Mouse (Mus musculus) MEL (cell line): ENCODE results near the gene Khk. TPM values are rescaled to one million over a fixed set of nuclear protein-coding genes. Genes with fewer than 3 reads are reported as not detected.

Experiments
- DNase-seq: peaks from one replicate; pipeline ENCODE4 v3.0.0; 2011; ENCODE audit warnings: low read depth, low spot score
- H3K27ac ChIP-seq: 2 replicates; pipeline ENCODE4 v1.5.1; 2012; ENCODE audit warnings: low read depth, mild to moderate bottlenecking, control low read depth, low read length, moderate library complexity; ENCODE audit not compliant: control insufficient read depth
- H3K27me3 ChIP-seq, 2 experiments: fragments of 150-350 bp in 1 of 2; sonication (generic) in 1 of 2; 2 replicates each; pipeline ENCODE4 v1.6.1; 2012; ENCODE audit warnings: low read length in 2 of 2, mild to moderate bottlenecking in 2 of 2, improper control_type of control experiment in 1 of 2, moderate library complexity in 1 of 2; ENCODE audit not compliant: insufficient read depth in 2 of 2, control insufficient read depth in 1 of 2
- H3K36me3 ChIP-seq, 2 experiments: 2 replicates each; pipeline ENCODE4 v1.6.1; 2012 to 2014; ENCODE audit warnings: low read length in 2 of 2, improper control_type of control experiment in 1 of 2, inconsistent platforms in 1 of 2, mild to moderate bottlenecking in 1 of 2; ENCODE audit not compliant: insufficient read depth in 2 of 2, control insufficient read depth in 1 of 2
- H3K4me1 ChIP-seq, 2 experiments: fragments of 150-350 bp in 1 of 2; sonication (generic) in 1 of 2; 2 replicates each; pipeline ENCODE4 v1.6.1; 2012; ENCODE audit warnings: low read length in 2 of 2, improper control_type of control experiment in 1 of 2, mild to moderate bottlenecking in 1 of 2; ENCODE audit not compliant: insufficient read depth in 2 of 2, control insufficient read depth in 1 of 2
- H3K4me3 ChIP-seq, 2 experiments: fragments of 150-350 bp in 1 of 2; sonication (generic) in 1 of 2; 2 replicates each; pipeline ENCODE4 v1.5.1; 2012; ENCODE audit warnings: low read depth in 2 of 2, low read length in 2 of 2, mild to moderate bottlenecking in 2 of 2, moderate library complexity in 2 of 2, control low read depth in 1 of 2, improper control_type of control experiment in 1 of 2; ENCODE audit not compliant: control insufficient read depth in 1 of 2, insufficient read depth in 1 of 2
- H3K79me2 ChIP-seq: 2 replicates; pipeline ENCODE4 v1.6.1; 2012; ENCODE audit warnings: mild to moderate bottlenecking, low read length, moderate library complexity; ENCODE audit not compliant: control insufficient read depth, poor library complexity, insufficient read depth
- H3K9ac ChIP-seq: 2 replicates; pipeline ENCODE4 v1.6.1; 2012; ENCODE audit warnings: low read depth, mild to moderate bottlenecking, control low read depth, low read length, moderate library complexity; ENCODE audit not compliant: control insufficient read depth, poor library complexity, severe bottlenecking
- H3K9me3 ChIP-seq: fragments of 150-350 bp; sonication (generic); replicated peaks from 2 replicates; pipeline ENCODE4 v1.6.1; 2012; ENCODE audit warnings: mild to moderate bottlenecking, low read length, improper control_type of control experiment, moderate library complexity; ENCODE audit not compliant: insufficient read depth
- BHLHE40 ChIP-seq: IDR thresholded peaks from 2 replicates; pipeline ENCODE4 v1.6.1; 2012; ENCODE audit warnings: low read depth, mild to moderate bottlenecking, inconsistent platforms, low read length, improper control_type of control experiment, borderline replicate concordance
- CHD1 ChIP-seq: IDR thresholded peaks from 2 replicates; pipeline ENCODE4 v1.6.1; 2012; ENCODE audit warnings: low read depth, mild to moderate bottlenecking, inconsistent platforms, low read length, improper control_type of control experiment
- CHD2 ChIP-seq: IDR thresholded peaks from 2 replicates; pipeline ENCODE4 v1.6.1; 2011; ENCODE audit warnings: low read length, improper control_type of control experiment
- CTCF ChIP-seq, 3 experiments: IDR thresholded peaks in 2 of 3; conservative IDR thresholded peaks in 1 of 3; 2 replicates each; pipeline ENCODE4 v1.5.1; 2011 to 2012; ENCODE audit warnings: low read length in 3 of 3, low read depth in 2 of 3, mild to moderate bottlenecking in 2 of 3, improper control_type of control experiment in 1 of 3, inconsistent platforms in 1 of 3, mixed read lengths in 1 of 3, moderate library complexity in 1 of 3; ENCODE audit not compliant: control insufficient read depth in 1 of 3, insufficient read depth in 1 of 3, poor library complexity in 1 of 3, severe bottlenecking in 1 of 3
- E2F4 ChIP-seq: IDR thresholded peaks from 2 replicates; pipeline ENCODE4 v1.6.1; 2011; ENCODE audit warnings: low read depth, low read length, improper control_type of control experiment, borderline replicate concordance
- EP300 ChIP-seq, 2 experiments: IDR thresholded peaks; 2 replicates each; pipeline ENCODE4 v1.6.1; 2011; ENCODE audit warnings: improper control_type of control experiment in 2 of 2, low read length in 2 of 2, low read depth in 1 of 2, mild to moderate bottlenecking in 1 of 2
- ETS1 ChIP-seq: IDR thresholded peaks from 2 replicates; pipeline ENCODE4 v1.6.1; 2012; ENCODE audit warnings: low read depth, mild to moderate bottlenecking, inconsistent platforms, low read length, improper control_type of control experiment, moderate library complexity
- GABPA ChIP-seq: IDR thresholded peaks from 2 replicates; pipeline ENCODE4 v1.6.1; 2012; ENCODE audit warnings: low read depth, mild to moderate bottlenecking, inconsistent platforms, low read length, improper control_type of control experiment, moderate library complexity
- JUND ChIP-seq: IDR thresholded peaks from 2 replicates; pipeline ENCODE4 v1.6.1; 2011; ENCODE audit warnings: low read depth, mild to moderate bottlenecking, improper control_type of control experiment, low read length
- KAT2A ChIP-seq: conservative IDR thresholded peaks from 2 replicates; pipeline ENCODE4 v1.6.1; 2012; ENCODE audit warnings: low read depth, low read length, improper control_type of control experiment, inconsistent platforms
- MAFK ChIP-seq: IDR thresholded peaks from 2 replicates; pipeline ENCODE4 v1.6.1; 2011; ENCODE audit warnings: low read depth, mild to moderate bottlenecking, low read length, improper control_type of control experiment, borderline replicate concordance
- MAX ChIP-seq: IDR thresholded peaks from 2 replicates; pipeline ENCODE4 v1.6.1; 2011; ENCODE audit warnings: low read length, improper control_type of control experiment
- MXI1 ChIP-seq: IDR thresholded peaks from 2 replicates; pipeline ENCODE4 v1.6.1; 2011; ENCODE audit warnings: mild to moderate bottlenecking, low read depth, low read length, improper control_type of control experiment
- MYC ChIP-seq: IDR thresholded peaks from 2 replicates; pipeline ENCODE4 v1.6.1; 2011; ENCODE audit warnings: low read depth, mild to moderate bottlenecking, low read length, improper control_type of control experiment, moderate library complexity
- NRF1 ChIP-seq: IDR thresholded peaks from 2 replicates; pipeline ENCODE4 v1.6.1; 2014; ENCODE audit warnings: low read depth, mild to moderate bottlenecking, inconsistent platforms, low read length, improper control_type of control experiment, moderate library complexity; ENCODE audit not compliant: poor library complexity, insufficient read depth, severe bottlenecking
- POLR2AphosphoS2 ChIP-seq: IDR thresholded peaks from 2 replicates; pipeline ENCODE4 v1.6.1; 2011; ENCODE audit warnings: low read length, improper control_type of control experiment
- POLR2AphosphoS5 ChIP-seq: IDR thresholded peaks from 2 replicates; pipeline ENCODE4 v1.6.1; 2012; ENCODE audit warnings: low read depth, borderline replicate concordance, mild to moderate bottlenecking, inconsistent platforms, low read length, moderate library complexity, mixed read lengths
- RCOR1 ChIP-seq: IDR thresholded peaks from 2 replicates; pipeline ENCODE4 v1.6.1; 2012; ENCODE audit warnings: low read depth, mild to moderate bottlenecking, inconsistent platforms, low read length, improper control_type of control experiment
- SMC3 ChIP-seq: IDR thresholded peaks from 2 replicates; pipeline ENCODE4 v1.6.1; 2011; ENCODE audit warnings: low read depth, low read length, improper control_type of control experiment
- TAL1 ChIP-seq: IDR thresholded peaks from 2 replicates; pipeline ENCODE4 v1.6.1; 2012; ENCODE audit warnings: mild to moderate bottlenecking, inconsistent platforms, low read length, moderate library complexity, mixed read lengths
- USF2 ChIP-seq, 2 experiments: IDR thresholded peaks; 2 replicates each; pipeline ENCODE4 v1.6.1; 2011 to 2012; ENCODE audit warnings: improper control_type of control experiment in 2 of 2, low read length in 2 of 2, borderline replicate concordance in 1 of 2, inconsistent platforms in 1 of 2, low read depth in 1 of 2, mild to moderate bottlenecking in 1 of 2; ENCODE audit not compliant: insufficient read depth in 1 of 2
- ZC3H11A ChIP-seq: IDR thresholded peaks from 2 replicates; pipeline ENCODE4 v1.6.1; 2012; ENCODE audit warnings: low read depth, mild to moderate bottlenecking, inconsistent platforms, low read length, improper control_type of control experiment
- ZKSCAN1 ChIP-seq: IDR thresholded peaks from 2 replicates; pipeline ENCODE4 v1.6.1; 2012; ENCODE audit warnings: low read depth, mild to moderate bottlenecking, inconsistent platforms, low read length, improper control_type of control experiment, moderate library complexity
- ZMIZ1 ChIP-seq: IDR thresholded peaks from 2 replicates; pipeline ENCODE4 v1.6.1; 2012; ENCODE audit warnings: low read depth, mild to moderate bottlenecking, inconsistent platforms, low read length, improper control_type of control experiment, moderate library complexity
- polyA plus RNA-seq, 2 experiments: library from polyadenylated mRNA; stranded (reverse) in 1 of 2; unstranded in 1 of 2; fragments of >175 nt in 1 of 2; fragments of >200 nt in 1 of 2; gene quantifications; 2 replicates each; pipeline versions ENCODE4 v1.2.1 to v1.2.4; 2012; ENCODE audit warnings: low replicate concordance in 2 of 2, low read depth in 1 of 2; ENCODE audit not compliant: insufficient read length in 2 of 2, insufficient read depth in 1 of 2, missing spikeins in 1 of 2
- total RNA-seq: library from RNA; depleted of rRNA; stranded (reverse); fragments of 300-350 nt; gene quantifications from 2 replicates; pipeline ENCODE4 v1.2.3, GENCODE M21; 2012

The Khk gene
- total and polyA plus RNA-seq, 3 experiments, result 308 to 461 TPM; not detected in 1

- no peak for TF ChIP-seq CHD1
- TF ChIP-seq POLR2AphosphoS5, result no peak
- peak; percentile 89; the same call in 1 of the 2 replicates for TF ChIP-seq E2F4
- peak; percentile 2; the same call in 1 of the 2 replicates for TF ChIP-seq SMC3
- peak; percentile 78 for TF ChIP-seq NRF1
- no peak for TF ChIP-seq BHLHE40
- TF ChIP-seq KAT2A, result no peak; the same call in 1 of the 2 replicates
- TF ChIP-seq ZMIZ1, result peak; percentile 96
- no peak for TF ChIP-seq USF2 (IDR thresholded peaks at IDR 0.05; ENCODE audit: borderline replicate concordance in 1 of 2, insufficient read depth in 1 of 2, low read depth in 1 of 2, low read length in 2 of 2)
- TF ChIP-seq TAL1, result no peak
- TF ChIP-seq MXI1, result peak; percentile 92
- peak; percentile 99 for TF ChIP-seq POLR2AphosphoS2
- no peak for TF ChIP-seq ZC3H11A
- TF ChIP-seq ETS1, result peak; percentile 75
- TF ChIP-seq JUND, result no peak
Measured at GRCm38 (mm10) chr5:30907413-30908059, 13.7 kb upstream of the Khk start, which contains the start of gene Ost4 (continued).

- H3K27me3 ChIP-seq, result no peaks in the 10 kb centered on the region
- no peaks in the 10 kb centered on the region for H3K9me3 ChIP-seq
- no peak for DNase-seq
- no peak for TF ChIP-seq ETS1
- no peak for TF ChIP-seq ZKSCAN1
- no peak for TF ChIP-seq POLR2AphosphoS5
- TF ChIP-seq EP300 (IDR thresholded peaks at IDR 0.05; ENCODE audit: low read depth in 1 of 2, low read length in 2 of 2), result no peak
- no peak for TF ChIP-seq MAX
- no peak for TF ChIP-seq JUND
- no peak for TF ChIP-seq CHD2
- no peak for TF ChIP-seq GABPA
- no peak for TF ChIP-seq MYC
- no peak for TF ChIP-seq ZC3H11A
- no peak for TF ChIP-seq CHD1
- no peak for TF ChIP-seq MAFK
- TF ChIP-seq POLR2AphosphoS2, result no peak
- TF ChIP-seq CTCF (IDR thresholded peaks at IDR 0.05 in 2 of 3, conservative IDR thresholded peaks at IDR 0.05 in 1 of 3; ENCODE audit: control insufficient read depth in 1 of 3, insufficient read depth in 1 of 3, low read depth in 2 of 3, low read length in 3 of 3, poor library complexity in 1 of 3, severe bottlenecking in 1 of 3), result no peak
- TF ChIP-seq NRF1, result no peak
- no peak for TF ChIP-seq SMC3
- TF ChIP-seq RCOR1, result no peak
- TF ChIP-seq, all 39 proteins: peak for 0
- H3K36me3 ChIP-seq, result peaks cover 4 to 11% of the 10 kb centered on the region in 2 experiments
- peak overlapping the region; percentile 63 to 67 for H3K4me3 ChIP-seq
- peaks cover 3 to 25% of the 10 kb centered on the region in 2 experiments; a peak in 3 of 4 replicates for H3K4me1 ChIP-seq
- H3K79me2 ChIP-seq, result peaks cover 18% of the 10 kb centered on the region
- peak overlapping the region; percentile 73 for H3K9ac ChIP-seq
- no peak overlapping the region for H3K27ac ChIP-seq
Measured at GRCm38 (mm10) chr5:30908426-30909299, 12.6 kb upstream of the Khk start.
